Mouse (Mus musculus) lung, embryonic 14.5 days (tissue): ENCODE results near the gene Sipa1l3. TPM values are rescaled to one million over a fixed set of nuclear protein-coding genes. Genes with fewer than 3 reads are reported as not detected.

Source experiments
- ATAC-seq: fragments of 200-750 bp; cut with Nextera tagmentation; 2 replicates; pipeline ENCODE4 v1.8.0; 2017; ENCODE audit warnings: mild to moderate bottlenecking, moderate TSS enrichment, moderate library complexity; ENCODE audit not compliant: insufficient read depth
- DNase-seq: peaks from one replicate; pipeline ENCODE4 v3.0.0-alpha.2; 2015
- H3K27ac ChIP-seq: fragments of 300-500 bp; sonication (generic); 2 replicates; pipeline ENCODE4 v1.5.1; 2014; ENCODE audit warnings: low read depth, mild to moderate bottlenecking, moderate library complexity
- H3K27me3 ChIP-seq: fragments of 300-500 bp; sonication (generic); 2 replicates; pipeline ENCODE4 v1.6.1; 2014; ENCODE audit warnings: low read length, control low read depth; ENCODE audit not compliant: insufficient read depth
- H3K36me3 ChIP-seq: fragments of 300-500 bp; sonication (generic); 2 replicates; pipeline ENCODE4 v1.6.1; 2014; ENCODE audit warnings: control low read depth; ENCODE audit not compliant: insufficient read depth
- H3K4me1 ChIP-seq: fragments of 300-500 bp; sonication (generic); 2 replicates; pipeline ENCODE4 v1.6.1; 2014; ENCODE audit warnings: antibody characterized with exemption, control low read depth; ENCODE audit not compliant: insufficient read depth
- H3K4me2 ChIP-seq: fragments of 300-500 bp; sonication (generic); 2 replicates; pipeline ENCODE4 v1.6.1; 2014; ENCODE audit warnings: mild to moderate bottlenecking
- H3K4me3 ChIP-seq: fragments of 300-500 bp; sonication (generic); 2 replicates; pipeline ENCODE4 v1.5.1; 2014; ENCODE audit warnings: low read depth, low read length
- H3K9ac ChIP-seq: fragments of 300-500 bp; sonication (generic); 2 replicates; pipeline ENCODE4 v1.6.1; 2014
- H3K9me3 ChIP-seq: fragments of 300-500 bp; sonication (generic); 2 replicates; pipeline ENCODE4 v1.6.1; 2016; ENCODE audit warnings: low read depth, low read length, control low read depth
- CTCF ChIP-seq: IDR thresholded peaks from 2 replicates; pipeline ENCODE4 v1.5.1; 2016; ENCODE audit warnings: antibody characterized with exemption, low read depth
- WGBS: fragments of 180-500 bp; shearing (Covaris S2); extraction: QIAGEN DNeasy Blood & Tissue Kit; methylation state at CpG from one replicate; pipeline ENCODE4 v1.1.7; 2014; 5-methylcytosine and 5-hydroxymethylcytosine counted together
- polyA plus RNA-seq: library from polyadenylated mRNA; unstranded; fragments of >200 nt; fragmentation: Nextera tagmentation; extraction: Ambion mirVana; gene quantifications from 2 replicates; pipeline ENCODE4 v1.2.1, GENCODE M21; 2014

Gene Sipa1l3
- polyA plus RNA-seq, 1 experiment from 2014 or later = 20.2 TPM

- H3K27me3 ChIP-seq = no peaks in the 10 kb centered on the region
- WGBS = 86% methylated on average over 4 of the region's 4 CpGs
- no peak overlapping the region for H3K27ac ChIP-seq
- H3K4me3 ChIP-seq = no peak overlapping the region
- H3K9ac ChIP-seq = no peak overlapping the region
- H3K4me2 ChIP-seq = no peak overlapping the region
- no peak for ATAC-seq
- H3K9me3 ChIP-seq = no peaks in the 10 kb centered on the region
- H3K4me1 ChIP-seq = no peaks in the 10 kb centered on the region
- peaks cover 58% of the 10 kb centered on the region for H3K36me3 ChIP-seq
- DNase-seq = no peak
- no peak for TF ChIP-seq CTCF
Measured at GRCm38 (mm10) chr7:29395179-29395578, 123.3 kb downstream of the Sipa1l3 start.

GRCm38 (mm10) chr7:29393292-29393691 is 125.1 kb downstream of the Sipa1l3 start:
- no peak overlapping the region for H3K4me3 ChIP-seq
- no peaks in the 10 kb centered on the region for H3K27me3 ChIP-seq
- no peak overlapping the region for H3K4me2 ChIP-seq
- H3K9ac ChIP-seq = no peak overlapping the region
- peaks cover 39% of the 10 kb centered on the region for H3K36me3 ChIP-seq
- ATAC-seq (no peak), DNase-seq (no peak)
- H3K27ac ChIP-seq = no peak overlapping the region
- 92% methylated on average over 10 of the region's 10 CpGs for WGBS
- no peaks in the 10 kb centered on the region for H3K4me1 ChIP-seq
- no peak for TF ChIP-seq CTCF
- H3K9me3 ChIP-seq = no peaks in the 10 kb centered on the region

GRCm38 (mm10) chr7:29392805-29393204 is 125.6 kb downstream of the Sipa1l3 start:
- no peaks in the 10 kb centered on the region for H3K4me1 ChIP-seq
- no peak overlapping the region for H3K9ac ChIP-seq
- DNase-seq (peak; percentile 4), ATAC-seq (no peak)
- WGBS = 71% methylated on average over 3 of the region's 3 CpGs
- H3K27ac ChIP-seq = no peak overlapping the region
- TF ChIP-seq CTCF = no peak
- H3K27me3 ChIP-seq = no peaks in the 10 kb centered on the region
- H3K9me3 ChIP-seq = no peaks in the 10 kb centered on the region
- H3K4me2 ChIP-seq = no peak overlapping the region
- no peak overlapping the region for H3K4me3 ChIP-seq
- H3K36me3 ChIP-seq = peaks cover 39% of the 10 kb centered on the region

- Histone ChIP-seq H3K9ac (no peak overlapping the region), H3K4me1 (no peaks in the 10 kb centered on the region), H3K27me3 (no peaks in the 10 kb centered on the region), H3K36me3 (peaks cover 45% of the 10 kb centered on the region), H3K4me2 (no peak overlapping the region), H3K4me3 (no peak overlapping the region), H3K27ac (peak overlapping the region; percentile 78), H3K9me3 (no peaks in the 10 kb centered on the region)
- WGBS = 65% methylated on average over 25 of the region's 25 CpGs
- TF ChIP-seq CTCF = no peak
- ATAC-seq = 0 out of 2 replicates have a peak, but pooled peaks have one; percentile 35
- DNase-seq = peak; percentile 32
Measured at GRCm38 (mm10) chr7:29391761-29392512, 126.5 kb downstream of the Sipa1l3 start.

- H3K27ac ChIP-seq = peak overlapping the region; percentile 78
- no peak for TF ChIP-seq CTCF
- ATAC-seq = no peak
- H3K4me1 ChIP-seq = no peaks in the 10 kb centered on the region
- H3K4me3 ChIP-seq = no peak overlapping the region
- WGBS = 78% methylated on average over 15 of the region's 15 CpGs
- no peak overlapping the region for H3K4me2 ChIP-seq
- H3K9me3 ChIP-seq = no peaks in the 10 kb centered on the region
- DNase-seq = no peak
- peaks cover 45% of the 10 kb centered on the region for H3K36me3 ChIP-seq
- H3K9ac ChIP-seq = no peak overlapping the region
- H3K27me3 ChIP-seq = no peaks in the 10 kb centered on the region
Measured at GRCm38 (mm10) chr7:29391112-29391760, 127.2 kb downstream of the Sipa1l3 start.

- H3K9me3 ChIP-seq = no peaks in the 10 kb centered on the region
- 72% methylated on average over 10 of the region's 10 CpGs for WGBS
- no peaks in the 10 kb centered on the region for H3K4me1 ChIP-seq
- no peak for ATAC-seq
- no peak overlapping the region for H3K9ac ChIP-seq
- no peaks in the 10 kb centered on the region for H3K27me3 ChIP-seq
- peak overlapping the region; percentile 33; the same call in 1 of the 2 replicates for H3K27ac ChIP-seq
- DNase-seq = no peak
- H3K4me3 ChIP-seq = no peak overlapping the region
- no peak overlapping the region for H3K4me2 ChIP-seq
- H3K36me3 ChIP-seq = peaks cover 42% of the 10 kb centered on the region
- no peak for TF ChIP-seq CTCF
Measured at GRCm38 (mm10) chr7:29390234-29390633, 128.2 kb downstream of the Sipa1l3 start.

GRCm38 (mm10) chr7:29387524-29388068 is 130.8 kb downstream of the Sipa1l3 start:
- TF ChIP-seq CTCF = no peak
- no peaks in the 10 kb centered on the region for H3K27me3 ChIP-seq
- no peak overlapping the region for H3K4me2 ChIP-seq
- H3K9ac ChIP-seq = no peak overlapping the region
- ATAC-seq = no peak
- no peak overlapping the region for H3K27ac ChIP-seq
- no peaks in the 10 kb centered on the region for H3K9me3 ChIP-seq
- peaks cover 32% of the 10 kb centered on the region for H3K36me3 ChIP-seq
- no peak overlapping the region for H3K4me3 ChIP-seq
- no peaks in the 10 kb centered on the region for H3K4me1 ChIP-seq
- DNase-seq = no peak
- 80% methylated on average over 17 of the region's 17 CpGs for WGBS
